Mouse (Mus musculus) adrenal gland, postnatal 0 days (tissue): ENCODE data around the gene Spata9. TPM values are rescaled to one million over a fixed set of nuclear protein-coding genes. Genes with fewer than 3 reads are reported as not detected.

Experiments
- polyA plus RNA-seq: library from polyadenylated mRNA; unstranded; fragments of >200 nt; fragmentation: Nextera tagmentation; extraction: Ambion mirVana; gene quantifications from 2 replicates; pipeline ENCODE4 v1.2.1, GENCODE M21; 2015

Spata9 gene
- polyA plus RNA-seq = 0.50 and 0.88 TPM in 2 replicates

DNA sequence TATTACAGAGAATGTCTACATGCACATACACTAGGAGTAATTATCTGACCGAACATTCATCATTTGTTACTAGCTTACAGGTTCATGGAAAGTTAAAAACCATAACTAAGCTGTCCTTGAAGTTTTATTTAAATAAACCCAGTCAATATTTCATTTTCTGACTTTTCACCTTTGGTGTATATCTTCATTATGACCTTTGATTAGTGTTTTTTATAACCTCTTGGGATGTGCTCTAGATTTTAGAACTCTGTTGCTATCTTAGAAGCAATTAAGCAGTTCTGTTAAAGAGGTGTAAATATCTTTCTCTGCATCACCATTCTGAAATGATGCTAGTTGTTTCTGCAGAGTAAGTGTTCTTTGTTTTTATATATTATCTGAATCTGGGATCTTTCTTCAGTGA is at the start of gene Spata9:
Gene Spata9 (plus strand): TSS at position 301 of the 400 bp plus-strand sequence.

DNA sequence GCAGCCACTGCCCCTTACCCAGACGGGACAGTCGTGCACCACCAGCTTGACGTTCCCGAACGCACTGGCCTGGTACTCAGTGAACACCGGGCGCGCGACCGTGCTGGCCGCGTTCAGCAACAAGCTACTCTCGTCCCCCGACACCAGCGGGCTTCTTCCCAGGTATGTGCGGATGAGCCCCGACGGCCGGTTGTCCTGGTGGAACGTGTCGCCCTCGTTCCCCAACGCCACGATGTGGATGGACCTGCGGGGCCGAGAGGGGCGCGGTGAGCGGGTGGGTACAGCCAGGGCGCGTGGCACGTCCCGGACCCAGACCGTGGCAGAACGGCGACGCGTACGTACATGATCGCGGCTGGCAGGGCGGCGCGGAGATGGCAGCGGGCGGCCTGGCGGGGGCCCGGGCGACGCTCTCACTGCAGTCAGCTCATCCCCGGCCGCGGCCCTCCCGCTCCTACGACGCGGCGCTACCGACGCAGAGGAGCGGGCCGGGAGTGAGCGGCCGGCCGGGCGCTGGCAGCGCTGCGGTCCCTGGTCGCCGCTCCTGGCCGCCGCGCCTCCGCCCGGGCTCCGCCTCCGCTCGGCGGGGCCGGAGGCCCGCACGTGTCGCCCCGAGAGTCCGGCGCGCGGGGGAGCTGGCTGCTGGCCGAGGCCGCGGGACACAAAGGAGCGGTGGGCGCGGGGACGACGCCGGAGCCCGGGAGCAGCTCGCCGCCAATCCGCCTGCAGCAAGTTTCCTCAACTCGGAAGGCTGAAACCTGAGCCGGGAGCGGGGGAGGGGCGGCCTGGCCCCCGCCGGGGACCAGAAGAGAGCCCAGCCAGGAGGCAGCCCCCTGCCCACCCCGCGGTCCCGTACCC is 23.5 kb upstream of the Spata9 start, which contains the start of gene Rhobtb3:
Gene Rhobtb3 (minus strand): TSS at position 737 of the 855 bp plus-strand sequence.

DNA sequence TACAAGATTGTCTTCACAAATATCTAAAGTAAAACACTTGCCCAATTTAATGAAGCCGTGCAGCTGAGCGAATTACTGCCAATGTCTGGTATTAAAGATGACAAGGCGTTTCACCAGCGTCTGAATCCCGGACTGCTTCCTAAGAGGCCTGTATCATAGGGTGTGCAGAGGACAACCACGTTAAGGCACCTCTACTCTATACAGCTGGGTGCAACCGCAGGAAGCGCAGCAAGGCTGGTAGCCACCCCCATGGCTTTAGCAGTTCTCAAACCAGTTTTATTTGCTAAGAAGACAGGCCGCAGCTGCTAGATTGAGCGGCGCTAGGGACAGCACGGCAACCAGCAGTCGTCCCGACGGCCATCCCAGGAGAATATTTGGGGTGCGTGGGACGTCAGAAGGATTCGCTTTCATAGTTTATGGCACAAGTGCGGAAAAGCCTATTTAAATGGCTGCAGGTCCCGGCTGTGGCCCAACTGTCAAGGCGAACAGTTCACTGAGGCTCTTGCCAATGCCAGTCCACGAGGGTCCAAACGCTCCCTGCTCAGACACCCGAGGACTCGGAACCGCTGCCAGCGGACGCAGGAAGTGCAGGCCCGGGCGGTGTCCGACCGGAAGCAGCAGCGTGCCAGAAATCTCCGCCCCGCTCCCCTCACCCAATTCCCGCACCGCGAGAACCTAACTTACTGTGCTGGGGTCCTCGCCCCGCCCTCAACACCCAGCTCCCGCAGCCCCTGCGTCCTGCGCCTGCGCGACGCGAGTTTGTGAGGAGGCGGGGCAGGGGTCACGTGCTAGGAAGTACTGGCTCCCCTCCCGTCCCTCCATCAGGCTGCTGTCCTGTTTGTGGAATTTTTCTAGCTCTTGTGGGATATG is 51.3 kb downstream of the Spata9 start, which contains the start of gene Rfesd:
Gene Rfesd (minus strand): TSS at position 746 of the 870 bp plus-strand sequence.

Other genes with a start within 250 kb of the Spata9 start
- gene Glrx, start 127.3 kb upstream of the Spata9 start, polyA plus RNA-seq = 55.3 and 55.6 TPM in 2 replicates
- 11.1 and 11.5 TPM in 2 replicates for gene Rhobtb3, start 23.2 kb upstream of the Spata9 start, polyA plus RNA-seq
- gene Rfesd, start 51.6 kb downstream of the Spata9 start, polyA plus RNA-seq = 51.9 and 63.0 TPM in 2 replicates
- gene Gpr150, start 89.8 kb downstream of the Spata9 start, polyA plus RNA-seq = 0.36 and 0.90 TPM in 2 replicates
- 8.9 and 9.0 TPM in 2 replicates for gene Arsk, start 131.5 kb downstream of the Spata9 start, polyA plus RNA-seq
- gene Ttc37, start 131.6 kb downstream of the Spata9 start, polyA plus RNA-seq = 5.7 and 6.7 TPM in 2 replicates